Mouse (Mus musculus) spleen, adult 2 months (tissue): Measurements from ENCODE around the gene Mrpl2.

Experiments used
- CTCF ChIP-seq: fragments of 200-500 bp; IDR thresholded peaks from 2 replicates; pipeline ENCODE4 v1.5.1; 2011; ENCODE audit warnings: mild to moderate bottlenecking, inconsistent platforms; ENCODE audit not compliant: insufficient read depth, insufficient read length, insufficient replicate concordance; ENCODE audit errors: extremely low read depth
- POLR2A ChIP-seq: fragments of 200-500 bp; IDR thresholded peaks from 2 replicates; pipeline ENCODE4 v1.6.1; 2011; ENCODE audit warnings: low read depth, low read length, inconsistent platforms

DNA sequence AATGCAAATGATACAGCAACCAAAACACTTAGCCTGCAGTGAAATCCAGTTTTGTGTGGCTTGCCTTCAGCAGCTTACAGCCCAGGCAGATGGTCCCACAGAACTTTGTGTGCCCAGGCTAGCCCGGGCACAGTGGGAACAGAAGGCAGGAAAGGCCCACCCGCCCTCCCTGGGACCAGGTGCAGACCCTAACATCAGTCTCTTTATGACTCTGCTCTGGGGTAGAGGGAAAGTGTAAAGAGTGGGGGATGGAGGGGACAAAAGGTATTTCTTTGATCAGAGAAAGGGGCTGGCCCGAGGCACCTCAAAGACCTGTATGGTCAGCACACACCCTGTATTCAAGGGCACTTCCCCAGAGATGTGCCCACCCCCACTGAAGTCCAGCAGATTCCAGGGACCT, 32.8 kb upstream of the Mrpl2 start:
- TF ChIP-seq POLR2A (no peak), CTCF (no peak)
